Mouse (Mus musculus) kidney, embryonic 15.5 days (tissue): ENCODE results near the gene Tagap1. TPM values are rescaled to one million over a fixed set of nuclear protein-coding genes. Genes with fewer than 3 reads are reported as not detected.

ENCODE experiments used
- polyA plus RNA-seq: library from polyadenylated mRNA; unstranded; fragments of >200 nt; fragmentation: Nextera tagmentation; extraction: Ambion mirVana; gene quantifications from 2 replicates; pipeline ENCODE4 v1.2.1, GENCODE M21; 2015

Tagap1 gene
- polyA plus RNA-seq, 1 experiment from 2014 or later: 53.5 TPM

Other genes starting within 250 kb of the Tagap1 start
- gene Ezr, start 178.4 kb downstream of the Tagap1 start, polyA plus RNA-seq: 182 and 184 TPM in 2 replicates
- gene Rsph3b, start 12.5 kb downstream of the Tagap1 start, polyA plus RNA-seq: 45.5 and 47.8 TPM in 2 replicates
- gene Rnaset2b, start 9.5 kb upstream of the Tagap1 start, polyA plus RNA-seq: 287 and 291 TPM in 2 replicates
- 0.14 and 0.68 TPM in 2 replicates for gene Gm49721, start 17.7 kb upstream of the Tagap1 start, polyA plus RNA-seq
- 0.32 TPM in 1 of 2 replicates, not detected in the other for gene Gm1604a, start 64.4 kb upstream of the Tagap1 start, polyA plus RNA-seq
- 20.9 and 21.5 TPM in 2 replicates for gene Rps6ka2, start 209.0 kb upstream of the Tagap1 start, polyA plus RNA-seq